Mouse (Mus musculus) left cerebral cortex, postnatal 36 days (tissue): Measurements from ENCODE around the gene Ddx17. TPM values are rescaled to one million over a fixed set of nuclear protein-coding genes. Genes with fewer than 3 reads are reported as not detected.

Source experiments
- DNase-seq, 2 experiments: peaks; one replicate each; pipeline ENCODE4 v3.0.0; 2021 to 2022; ENCODE audit warnings: low spot score in 2 of 2, mixed read lengths in 1 of 2
- intact Hi-C: fragments of 180-260 bp; cut with DNase I; formaldehyde crosslinking; loops from one replicate; pipeline ENCODE4 v1.15.1; 2025
- microRNA-seq: library from miRNA; unstranded; fragments of <30 nt; microRNA quantifications from one replicate; pipeline ENCODE4 v1.2.0, GENCODE M21; 2022
- total RNA-seq, 2 experiments: library from RNA; stranded (reverse); gene quantifications; 2 replicates each; pipeline ENCODE4 v1.2.3; 2021

Gene Ddx17
- total RNA-seq, 2 experiments from 2014 or later = 265 to 366 TPM

- intact Hi-C loops = no loop called here
- no peak for DNase-seq
Measured at GRCm38 (mm10) chr15:79489463-79489862, 57.1 kb downstream of the Ddx17 start.

GRCm38 (mm10) chr15:79481181-79481688, 65.3 kb downstream of the Ddx17 start:
- DNase-seq = peak; percentile 70 to 76
- intact Hi-C loops = loop anchor here (1.0 kb wide), 1 partner anchor 21 kb away; no protein-coding TSS in a partner anchor

Small RNAs within 50 kb of the gene (microRNA-seq; reads per million reads assigned to microRNA genes)
- not detected for gene Gm27903

Other genes with a start within 250 kb of the Ddx17 start
- gene Pla2g6, start 218.4 kb downstream of the Ddx17 start, total RNA-seq = 10 to 100 TPM; 21.7 to 25.9 TPM
- 1 to 10 TPM; 1.6 to 2.0 TPM for gene Maff, start 200.1 kb downstream of the Ddx17 start, total RNA-seq
- 10 to 100 TPM; 67.6 to 73.5 TPM for gene Tmem184b, start 143.2 kb downstream of the Ddx17 start, total RNA-seq
- 100 to 1,000 TPM; 135 to 154 TPM for gene Csnk1e, start 91.2 kb downstream of the Ddx17 start, total RNA-seq
- gene Kcnj4, start 41.5 kb downstream of the Ddx17 start, total RNA-seq = 100 to 1,000 TPM; 207 to 223 TPM
- 1 to 10 TPM in 1 of 2 experiments, under 1 TPM in 1; 0.59 to 1.1 TPM for gene Kdelr3, start 30.3 kb downstream of the Ddx17 start, total RNA-seq
- gene Dmc1, start 58.4 kb upstream of the Ddx17 start, total RNA-seq = 1 to 10 TPM; 1.3 to 1.4 TPM
- gene Fam227a, start 112.2 kb upstream of the Ddx17 start, total RNA-seq = 10 to 100 TPM in 1 of 2 experiments, 1 to 10 TPM in 1; 8.0 to 13.2 TPM
- gene Cby1, start 112.5 kb upstream of the Ddx17 start, total RNA-seq = 10 to 100 TPM; 43.5 to 56.1 TPM
- 10 to 100 TPM; 90.7 to 100.0 TPM for gene Tomm22, start 124.1 kb upstream of the Ddx17 start, total RNA-seq
- 10 to 100 TPM; 64.0 to 69.3 TPM for gene Josd1, start 141.2 kb upstream of the Ddx17 start, total RNA-seq
- 10 to 100 TPM; 45.1 to 47.1 TPM for gene Gtpbp1, start 144.1 kb upstream of the Ddx17 start, total RNA-seq
- 10 to 100 TPM; 43.2 to 47.5 TPM for gene Sun2, start 195.8 kb upstream of the Ddx17 start, total RNA-seq
- 10 to 100 TPM; 50.7 to 51.3 TPM for gene Dnal4, start 231.1 kb upstream of the Ddx17 start, total RNA-seq